Mouse (Mus musculus) heart, embryonic 16.5 days (tissue): ENCODE results near the gene Gpc4. TPM values are rescaled to one million over a fixed set of nuclear protein-coding genes. Genes with fewer than 3 reads are reported as not detected.

Experiments
- ATAC-seq: fragments of 200-750 bp; cut with Nextera tagmentation; replicated peaks from 2 replicates; pipeline ENCODE4 v1.8.0; 2017; ENCODE audit warnings: moderate number of reproducible peaks; ENCODE audit not compliant: insufficient read depth, low FRiP score; ENCODE audit errors: extremely low read depth
- H3K27ac ChIP-seq: fragments of 300-500 bp; sonication (generic); 2 replicates; pipeline ENCODE4 v1.5.1; 2014; ENCODE audit warnings: mild to moderate bottlenecking, low read length, control low read depth, moderate library complexity
- H3K27me3 ChIP-seq: fragments of 300-500 bp; sonication (generic); 2 replicates; pipeline ENCODE4 v1.6.1; 2014; ENCODE audit warnings: low read length, mixed read lengths; ENCODE audit not compliant: control insufficient read depth, insufficient read depth
- H3K36me3 ChIP-seq: fragments of 300-500 bp; sonication (generic); 2 replicates; pipeline ENCODE4 v1.6.1; 2014; ENCODE audit not compliant: control insufficient read depth, insufficient read depth
- H3K4me1 ChIP-seq: fragments of 300-500 bp; sonication (generic); 2 replicates; pipeline ENCODE4 v1.6.1; 2014; ENCODE audit warnings: low read length, mixed read lengths; ENCODE audit not compliant: control insufficient read depth, insufficient read depth
- H3K4me2 ChIP-seq: fragments of 300-500 bp; sonication (generic); 2 replicates; pipeline ENCODE4 v1.6.1; 2014; ENCODE audit warnings: low read depth, mild to moderate bottlenecking, control low read depth, low read length
- H3K4me3 ChIP-seq: fragments of 300-500 bp; sonication (generic); 2 replicates; pipeline ENCODE4 v1.5.1; 2014; ENCODE audit warnings: mild to moderate bottlenecking, control low read depth, low read length
- H3K9ac ChIP-seq: fragments of 300-500 bp; sonication (generic); 2 replicates; pipeline ENCODE4 v1.6.1; 2014; ENCODE audit warnings: low read length, control low read depth
- H3K9me3 ChIP-seq: fragments of 300-500 bp; sonication (generic); replicated peaks from 2 replicates; pipeline ENCODE4 v1.6.1; 2016; ENCODE audit warnings: low read length; ENCODE audit not compliant: control insufficient read depth
- WGBS: fragments of 180-500 bp; shearing (Covaris S2); extraction: QIAGEN DNeasy Blood & Tissue Kit; methylation state at CpG from one replicate; pipeline ENCODE4 v1.1.7; 2014; 5-methylcytosine and 5-hydroxymethylcytosine counted together
- polyA plus RNA-seq: library from polyadenylated mRNA; unstranded; fragments of >200 nt; fragmentation: Nextera tagmentation; extraction: Ambion mirVana; gene quantifications from 2 replicates; pipeline ENCODE4 v1.2.1, GENCODE M21; 2015

Gene Gpc4
- polyA plus RNA-seq, 1 experiment from 2014 or later, result 45.6 TPM

- Histone ChIP-seq H3K27me3 (no peaks in the 10 kb centered on the region), H3K9me3 (no peaks in the 10 kb centered on the region), H3K4me2 (no peak overlapping the region), H3K27ac (no peak overlapping the region), H3K4me3 (no peak overlapping the region), H3K36me3 (no peaks in the 10 kb centered on the region), H3K9ac (no peak overlapping the region), H3K4me1 (no peaks in the 10 kb centered on the region)
- no peak for ATAC-seq
- 77% methylated on average over 5 of the region's 5 CpGs for WGBS
Measured at GRCm38 (mm10) chrX:52138033-52138432, 27.0 kb downstream of the Gpc4 start.

GRCm38 (mm10) chrX:52136525-52136924 lies 28.5 kb downstream of the Gpc4 start:
- Histone ChIP-seq H3K4me1 (no peaks in the 10 kb centered on the region), H3K9me3 (no peaks in the 10 kb centered on the region), H3K27ac (no peak overlapping the region), H3K4me2 (no peak overlapping the region), H3K36me3 (no peaks in the 10 kb centered on the region), H3K4me3 (no peak overlapping the region), H3K27me3 (no peaks in the 10 kb centered on the region), H3K9ac (no peak overlapping the region)
- no peak for ATAC-seq
- WGBS, result 81% methylated on average over 5 of the region's 5 CpGs

GRCm38 (mm10) chrX:52129604-52130003 lies 35.4 kb downstream of the Gpc4 start:
- 74% methylated on average over 1 of the region's 1 CpGs for WGBS
- no peak overlapping the region for H3K27ac ChIP-seq

GRCm38 (mm10) chrX:52128794-52129193 lies 36.3 kb downstream of the Gpc4 start:
- Histone ChIP-seq H3K36me3 (no peaks in the 10 kb centered on the region), H3K4me1 (peaks cover 6% of the 10 kb centered on the region; the same call in 1 of the 2 replicates), H3K4me2 (no peak overlapping the region), H3K27me3 (no peaks in the 10 kb centered on the region), H3K9ac (no peak overlapping the region), H3K4me3 (no peak overlapping the region), H3K9me3 (no peaks in the 10 kb centered on the region), H3K27ac (peak overlapping the region; percentile 23; the same call in 1 of the 2 replicates)
- ATAC-seq, result no peak
- 72% methylated on average over 4 of the region's 4 CpGs for WGBS

More at GRCm38 (mm10) chrX:52129604-52130003, 35.4 kb downstream of the Gpc4 start:
- Histone ChIP-seq H3K9me3 (no peaks in the 10 kb centered on the region), H3K27me3 (no peaks in the 10 kb centered on the region), H3K9ac (no peak overlapping the region), H3K4me2 (no peak overlapping the region), H3K4me3 (no peak overlapping the region), H3K36me3 (no peaks in the 10 kb centered on the region), H3K4me1 (peaks cover 6% of the 10 kb centered on the region; the same call in 1 of the 2 replicates)
- no peak for ATAC-seq

GRCm38 (mm10) chrX:52113651-52114050 lies 51.4 kb downstream of the Gpc4 start:
- H3K27ac ChIP-seq, result no peak overlapping the region
- no peak overlapping the region for H3K4me3 ChIP-seq
- WGBS, result 85% methylated on average over 5 of the region's 5 CpGs
- H3K9me3 ChIP-seq, result no peaks in the 10 kb centered on the region
- no peaks in the 10 kb centered on the region for H3K27me3 ChIP-seq
- no peak overlapping the region for H3K9ac ChIP-seq
- no peak overlapping the region for H3K4me2 ChIP-seq
- no peak for ATAC-seq
- no peaks in the 10 kb centered on the region for H3K36me3 ChIP-seq
- 0 out of 2 replicates have a peak, but pooled peaks cover 2% of the 10 kb centered on the region for H3K4me1 ChIP-seq

GRCm38 (mm10) chrX:52109663-52110062 lies 55.4 kb downstream of the Gpc4 start:
- Histone ChIP-seq H3K4me3 (no peak overlapping the region), H3K4me2 (no peak overlapping the region), H3K4me1 (no peaks in the 10 kb centered on the region), H3K36me3 (no peaks in the 10 kb centered on the region), H3K9ac (no peak overlapping the region), H3K9me3 (no peaks in the 10 kb centered on the region), H3K27ac (no peak overlapping the region), H3K27me3 (no peaks in the 10 kb centered on the region)
- no peak for ATAC-seq
- WGBS, result 54% methylated on average over 2 of the region's 2 CpGs

GRCm38 (mm10) chrX:52108966-52109365 lies 56.1 kb downstream of the Gpc4 start:
- Histone ChIP-seq H3K27ac (no peak overlapping the region), H3K9me3 (no peaks in the 10 kb centered on the region), H3K4me2 (no peak overlapping the region), H3K9ac (no peak overlapping the region), H3K27me3 (no peaks in the 10 kb centered on the region), H3K4me3 (no peak overlapping the region), H3K36me3 (no peaks in the 10 kb centered on the region), H3K4me1 (no peaks in the 10 kb centered on the region)
- ATAC-seq, result no peak
- 67% methylated on average over 1 of the region's 1 CpGs for WGBS

GRCm38 (mm10) chrX:52103771-52104170 lies 61.3 kb downstream of the Gpc4 start:
- WGBS, result 48% methylated on average over 1 of the region's 1 CpGs
- Histone ChIP-seq H3K4me1 (no peaks in the 10 kb centered on the region), H3K4me3 (no peak overlapping the region), H3K9ac (no peak overlapping the region), H3K36me3 (no peaks in the 10 kb centered on the region), H3K27me3 (no peaks in the 10 kb centered on the region), H3K27ac (no peak overlapping the region), H3K4me2 (no peak overlapping the region), H3K9me3 (no peaks in the 10 kb centered on the region)
- ATAC-seq, result no peak

GRCm38 (mm10) chrX:52101940-52102339 lies 63.1 kb downstream of the Gpc4 start:
- H3K4me3 ChIP-seq, result no peak overlapping the region
- no peak for ATAC-seq
- H3K27me3 ChIP-seq, result no peaks in the 10 kb centered on the region
- no peaks in the 10 kb centered on the region for H3K36me3 ChIP-seq
- no peaks in the 10 kb centered on the region for H3K4me1 ChIP-seq
- H3K9ac ChIP-seq, result no peak overlapping the region
- WGBS, result 61% methylated on average over 1 of the region's 1 CpGs
- no peak overlapping the region for H3K4me2 ChIP-seq
- no peaks in the 10 kb centered on the region for H3K9me3 ChIP-seq
- no peak overlapping the region for H3K27ac ChIP-seq
